ENCODE assay signal across 22 mouse cellular contexts in genomic region chr5:45286454-45286853, GRCm38 (mm10).
DNase-seq lines count a peak whose midpoint lies in the region; TF ChIP-seq lines count a peak whose summit lies in the region.
"Had no signal": no experiment of that assay in that cellular context is flagged by ENCODE, and none has a peak within 500 bp of the region (broad histone marks: within the 10 kb centered on the region; RNA-seq: fewer than 3 reads in every experiment).

No protein-coding gene starts in this region.

- H3K4me3 ChIP-seq in kidney, adult 2 months (ENCODE audit: insufficient read depth, low read depth, low read length), result no peak overlapping the region
- H3K4me3 ChIP-seq: embryonic facial prominence, embryonic 10.5 days; embryonic facial prominence, embryonic 12.5 days; forebrain, embryonic 13.5 days; forebrain, embryonic 15.5 days had no signal

- no peaks in the 10 kb centered on the region for H3K27me3 ChIP-seq in kidney, adult 2 months (replicated peaks; ENCODE audit: control insufficient read depth, insufficient read depth, low read length)
- H3K27me3 ChIP-seq: CH12.LX; embryonic facial prominence, embryonic 12.5 days; forebrain, embryonic 13.5 days; forebrain, embryonic 15.5 days; Patski had no signal

- TF ChIP-seq CTCF in kidney, adult 2 months (conservative IDR thresholded peaks at IDR 0.05; ENCODE audit: insufficient read depth, insufficient read length, low read depth, low read length), result no peak

- no peak for TF ChIP-seq POLR2A in kidney, adult 2 months (IDR thresholded peaks at IDR 0.05; ENCODE audit: low read depth, low read length)

- WGBS in kidney, adult 2 months, result 79% methylated on average over 8 of the region's 8 CpGs

- no peaks in the 10 kb centered on the region for H3K36me3 ChIP-seq in kidney, adult 2 months (ENCODE audit: control insufficient read depth, insufficient read depth, low read length)
- H3K36me3 ChIP-seq: embryonic facial prominence, embryonic 10.5 days; embryonic facial prominence, embryonic 12.5 days; forebrain, embryonic 15.5 days; G1E had no signal

- peak; percentile 86 for DNase-seq in heart, adult 11 months
- no peak for DNase-seq in heart, adult 8-10 months (ENCODE audit: low spot score)
- DNase-seq in kidney, adult 2 months, result no peak
- no peak for DNase-seq in kidney, adult 11 months
- DNase-seq in lung, postnatal 25 days (ENCODE audit: low spot score), result peak; percentile 3
- no peak for DNase-seq in lung, adult 18-20 months
- DNase-seq: adrenal gland, adult 8-10 months; adrenal gland, postnatal 14 days; adrenal gland, postnatal 36 days; B cell, adult 2 months; cerebellum, adult 11-12 months; cerebellum, adult 2 months; cerebellum, adult 9-10 months; cerebellum, postnatal 10 days; cerebellum, postnatal 25 days had no signal

- H3K4me1 ChIP-seq in kidney, adult 2 months (ENCODE audit: control insufficient read depth, insufficient read depth, low read length), result no peaks in the 10 kb centered on the region

- peak overlapping the region; percentile 69; the same call in 1 of the 2 replicates for H3K27ac ChIP-seq in kidney, adult 2 months (ENCODE audit: insufficient read depth, low read depth, low read length)
- H3K27ac ChIP-seq: embryonic facial prominence, embryonic 10.5 days; embryonic facial prominence, embryonic 12.5 days; forebrain, embryonic 13.5 days; forebrain, embryonic 15.5 days had no signal

Comparison
In these comparisons a context has a peak if more than half of its experiments do, and no peak if none do; other contexts are left out.
1. DNase-seq: peak in heart, adult 11 months (single experiment) and lung, postnatal 25 days (single experiment); none in heart, adult 8-10 months (single experiment), kidney, adult 2 months (single experiment), kidney, adult 11 months (single experiment) and lung, adult 18-20 months (0 of 2).